Mouse (Mus musculus) E14TG2a.4 (cell line): ENCODE measurements at regions not wholly inside any gene's neighbourhood (a gene's known extent, or its start where the extent isn't known, plus 50 kb on each side); places are given as distances from the start of the nearest gene placed in this dataset.

ENCODE experiments used
- CTCF ChIP-seq: conservative IDR thresholded peaks from 2 replicates; pipeline ENCODE4 v1.5.1; 2014; ENCODE audit warnings: low read length
- NANOG ChIP-seq: IDR thresholded peaks from 2 replicates; pipeline ENCODE4 v1.6.1; 2014; ENCODE audit warnings: borderline replicate concordance, low read length, mixed read lengths
- POU5F1 ChIP-seq: IDR thresholded peaks from 2 replicates; pipeline ENCODE4 v1.6.1; 2014; ENCODE audit warnings: low read length, borderline replicate concordance

- TF ChIP-seq CTCF (no peak), NANOG (no peak), POU5F1 (no peak)
These were observed 90.1 kb downstream of the Mrm1 start for GRCm38 (mm10) chr11:84729189-84729588.
